Mouse (Mus musculus) kidney, adult 8-10 months (tissue): Measurements from ENCODE around the gene Cyp26b1.

Experiments used
- DNase-seq, 2 experiments: peaks; one replicate each; pipeline ENCODE4 v3.0.0; 2022

Cyp26b1 gene

DNA sequence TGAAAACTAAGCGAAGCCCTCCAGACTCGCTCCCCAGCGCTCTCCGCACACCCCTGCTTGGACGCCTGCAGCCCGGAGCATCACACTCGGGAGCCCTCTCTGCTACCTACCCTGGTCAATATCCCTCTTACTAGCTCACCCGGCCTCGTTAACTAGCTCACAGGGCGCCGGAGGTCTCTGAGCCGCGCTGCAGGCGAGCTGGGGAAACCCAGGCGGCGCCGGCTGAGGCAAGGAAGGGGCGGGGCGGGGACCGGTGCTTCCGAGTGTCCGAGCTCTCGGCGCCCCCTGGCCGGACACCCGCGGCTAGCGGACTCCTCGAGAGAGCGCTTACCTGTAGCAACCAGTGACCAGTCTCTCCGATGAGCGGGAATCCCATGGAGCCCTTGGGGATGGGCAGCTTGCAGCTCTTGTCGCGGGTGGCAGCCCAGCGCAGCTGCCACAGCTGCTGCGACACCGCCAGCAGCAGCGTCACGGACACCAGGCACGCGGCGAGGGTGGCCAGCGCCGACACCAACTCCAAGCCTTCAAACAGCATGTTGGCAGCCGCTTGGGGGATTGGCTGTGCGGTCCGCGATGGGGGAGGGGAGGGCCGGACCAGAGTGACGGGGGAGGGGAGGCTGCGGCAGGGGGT is 6.1 kb downstream of the Cyp26b1 start:
- peak in 1 of 2 experiments; percentile 31 for DNase-seq

DNA sequence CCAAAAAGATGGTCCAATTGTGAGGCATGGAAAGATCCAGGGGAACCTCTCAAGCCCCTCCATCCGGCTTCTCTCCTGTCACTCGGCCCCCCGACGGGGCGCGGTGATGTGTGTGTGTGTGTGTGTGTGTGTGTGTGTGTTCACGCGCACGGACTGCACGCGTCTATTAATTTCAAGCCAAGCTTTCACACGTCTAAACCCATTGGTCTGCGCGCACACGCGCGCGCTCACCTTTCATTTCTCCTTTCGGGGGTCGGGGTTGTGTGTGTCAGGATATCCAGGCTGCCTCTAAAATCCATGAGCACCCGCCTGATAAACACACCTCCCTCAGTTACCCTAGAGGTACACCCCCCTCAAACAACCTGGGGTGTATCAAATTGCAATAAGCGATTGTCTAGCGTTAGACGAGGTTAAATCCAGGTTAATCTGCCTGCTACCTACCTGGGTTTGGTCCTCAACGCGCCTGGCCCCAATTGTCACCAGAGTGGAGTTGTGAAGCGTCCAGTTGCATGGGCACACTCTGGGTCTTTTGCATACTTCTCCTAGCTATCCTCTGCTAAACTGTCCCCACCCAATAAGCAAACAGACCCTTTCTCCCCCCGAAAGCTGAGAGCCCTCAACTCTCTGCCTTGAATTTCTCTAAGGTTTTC is 7.0 kb downstream of the Cyp26b1 start:
- no peak for DNase-seq

DNA sequence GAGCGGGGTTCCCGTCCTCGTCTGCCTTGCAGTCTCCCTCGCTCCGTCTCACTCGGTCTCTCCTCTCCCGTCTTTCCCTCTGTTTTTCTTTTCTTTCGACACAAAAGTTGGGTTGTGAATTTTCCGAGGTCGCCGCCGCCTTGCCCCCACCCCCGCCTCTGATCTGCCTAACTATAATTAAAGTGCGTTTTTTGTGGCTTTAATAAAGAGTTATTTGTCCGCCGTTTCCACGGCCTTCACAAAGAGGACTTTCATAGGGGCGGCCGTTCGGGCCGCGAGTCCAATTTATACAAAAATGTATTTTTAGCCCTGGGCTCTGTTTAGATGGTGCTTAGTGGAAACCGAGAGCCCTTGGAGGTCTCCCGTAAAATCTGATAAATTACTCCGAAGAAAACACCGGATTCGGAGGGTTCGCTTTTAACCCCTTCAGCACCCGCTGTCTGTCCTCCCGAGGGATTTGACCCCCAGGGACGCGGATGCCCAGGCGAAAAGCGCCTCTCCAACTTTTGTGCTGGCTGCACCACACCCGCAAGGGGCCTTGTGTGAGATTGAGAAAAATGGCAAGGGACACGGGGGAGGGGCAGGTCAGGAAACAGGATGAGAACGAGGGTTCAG is 7.9 kb downstream of the Cyp26b1 start:
- no peak for DNase-seq

DNA sequence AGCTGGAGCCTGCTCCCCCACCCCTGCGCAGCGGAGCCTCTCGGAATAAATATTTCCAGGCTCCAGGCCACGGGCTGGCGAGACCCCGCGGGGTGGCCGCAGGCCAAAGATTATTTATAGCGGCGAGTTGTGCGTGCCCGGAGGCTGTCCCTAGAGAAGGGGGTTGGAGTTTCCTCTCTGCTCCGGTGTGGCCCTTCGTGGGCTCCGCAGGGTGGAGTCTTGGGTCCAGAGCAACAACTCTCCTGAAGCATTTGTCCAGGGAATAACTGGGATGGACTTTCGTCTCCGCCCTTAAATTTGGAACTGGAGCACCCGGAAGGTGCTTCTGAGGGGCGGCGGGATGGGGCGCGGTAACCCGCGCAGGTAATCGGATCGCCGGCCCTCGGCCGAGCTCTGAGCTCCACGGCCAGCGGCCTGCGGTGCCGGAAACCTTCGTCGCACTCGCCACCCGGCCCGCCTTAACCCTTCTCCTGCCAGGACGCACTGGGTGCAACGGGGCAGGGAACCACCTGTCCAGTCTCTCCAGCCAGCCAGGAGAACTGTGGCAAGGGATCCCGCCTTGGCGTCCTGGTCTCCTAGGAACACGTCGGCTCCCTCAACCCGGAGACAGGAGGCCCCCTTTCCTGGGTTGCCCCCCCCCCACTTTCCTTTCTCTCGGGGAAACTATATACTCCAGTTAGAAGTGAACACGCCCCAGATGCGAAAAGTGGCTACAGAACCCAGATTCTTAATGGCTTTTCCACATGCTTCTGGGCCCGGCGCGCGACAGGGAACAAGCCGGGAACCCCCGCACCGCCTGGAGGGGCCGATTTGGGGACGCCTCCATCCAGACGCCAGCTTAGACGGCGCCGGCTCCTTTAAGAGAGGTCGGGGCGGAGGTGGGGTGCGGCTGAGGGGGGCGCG is 8.7 kb downstream of the Cyp26b1 start:
- peak in 1 of 2 experiments; percentile 22 for DNase-seq

DNA sequence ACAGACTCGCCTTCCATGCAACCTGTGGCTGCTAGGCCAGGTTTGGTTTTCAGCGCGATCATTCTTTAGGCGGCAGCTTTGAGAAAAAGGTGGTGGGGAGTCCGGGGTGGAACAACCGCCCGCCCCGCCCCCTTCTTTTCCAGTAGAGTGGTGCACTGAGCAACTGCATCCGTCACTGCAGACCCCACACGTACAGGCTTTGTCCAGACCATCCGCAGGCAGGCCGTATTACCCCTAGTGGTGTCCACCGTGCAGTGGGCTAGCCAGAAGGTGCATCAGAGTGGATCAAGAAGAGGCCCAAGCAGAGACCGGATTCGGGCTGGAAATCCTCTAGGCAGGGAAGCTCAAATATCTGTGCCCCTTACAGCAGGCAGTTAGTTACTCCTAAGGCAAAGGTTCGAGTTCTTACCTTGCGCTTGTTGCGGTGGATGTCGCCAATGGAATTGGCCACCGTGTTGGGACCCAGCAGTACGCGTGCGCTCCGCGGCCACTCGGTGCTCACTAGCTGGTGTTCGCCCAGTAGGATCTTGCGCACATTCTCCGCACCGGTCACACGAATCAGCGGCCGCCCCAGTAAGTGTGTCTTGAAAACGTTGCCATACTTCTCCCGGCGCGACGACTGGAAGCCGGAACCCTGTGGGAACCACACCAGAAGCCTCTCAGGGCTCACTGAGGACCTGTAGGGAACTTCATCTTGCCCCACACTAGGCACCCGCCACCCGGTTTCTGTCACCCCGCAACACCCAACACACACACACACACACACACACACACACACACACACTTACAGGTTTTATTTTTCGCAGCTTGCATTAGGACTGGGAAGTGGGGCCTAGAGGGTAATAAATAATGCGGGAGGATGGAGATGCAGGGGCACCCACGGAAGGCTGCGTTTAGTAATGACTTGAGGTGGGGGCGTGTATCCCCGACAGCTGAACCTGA is 9.6 kb downstream of the Cyp26b1 start:
- DNase-seq: no peak

DNA sequence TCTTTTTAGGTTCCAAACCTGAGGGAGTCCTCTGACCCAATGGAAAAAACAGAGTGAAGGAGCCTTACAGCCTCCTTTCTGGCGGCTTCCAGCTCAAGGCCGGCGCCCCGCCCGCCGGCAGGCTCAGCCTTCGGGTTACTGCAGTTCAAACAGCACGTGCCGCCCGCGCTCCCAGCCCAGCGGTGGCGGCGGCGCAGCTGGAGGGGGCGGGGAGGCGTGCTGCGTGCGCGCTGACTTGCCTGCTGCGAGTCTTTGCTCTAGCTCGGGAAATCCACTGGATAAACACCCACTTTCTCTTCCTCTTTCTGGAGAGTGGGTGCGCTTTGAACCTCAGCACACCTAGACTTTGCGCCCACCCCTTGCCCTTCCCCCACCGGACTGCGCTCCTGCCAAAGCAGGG is 10.3 kb downstream of the Cyp26b1 start:
- DNase-seq: peak; percentile 60 to 71

DNA sequence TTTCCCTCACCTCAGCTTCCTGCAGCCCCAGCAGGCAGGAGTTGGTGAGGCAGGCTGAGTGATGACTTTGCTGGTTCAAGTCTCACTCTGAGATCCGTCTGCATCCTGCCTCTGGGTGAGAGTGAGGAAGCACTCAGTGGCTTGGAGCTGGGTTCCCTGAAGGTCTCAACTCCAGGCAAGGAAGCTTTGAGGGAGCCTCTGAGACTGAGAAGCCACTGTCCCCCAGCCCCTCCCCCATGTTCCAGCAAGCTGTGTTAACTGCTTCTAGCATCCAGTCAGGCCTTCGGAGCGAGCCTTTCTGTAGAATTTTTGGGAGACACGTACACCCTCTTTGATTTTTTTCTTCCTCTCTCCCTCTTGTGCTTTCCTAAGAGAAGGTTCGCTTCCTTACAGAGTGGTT is 10.9 kb downstream of the Cyp26b1 start:
- DNase-seq: no peak

DNA sequence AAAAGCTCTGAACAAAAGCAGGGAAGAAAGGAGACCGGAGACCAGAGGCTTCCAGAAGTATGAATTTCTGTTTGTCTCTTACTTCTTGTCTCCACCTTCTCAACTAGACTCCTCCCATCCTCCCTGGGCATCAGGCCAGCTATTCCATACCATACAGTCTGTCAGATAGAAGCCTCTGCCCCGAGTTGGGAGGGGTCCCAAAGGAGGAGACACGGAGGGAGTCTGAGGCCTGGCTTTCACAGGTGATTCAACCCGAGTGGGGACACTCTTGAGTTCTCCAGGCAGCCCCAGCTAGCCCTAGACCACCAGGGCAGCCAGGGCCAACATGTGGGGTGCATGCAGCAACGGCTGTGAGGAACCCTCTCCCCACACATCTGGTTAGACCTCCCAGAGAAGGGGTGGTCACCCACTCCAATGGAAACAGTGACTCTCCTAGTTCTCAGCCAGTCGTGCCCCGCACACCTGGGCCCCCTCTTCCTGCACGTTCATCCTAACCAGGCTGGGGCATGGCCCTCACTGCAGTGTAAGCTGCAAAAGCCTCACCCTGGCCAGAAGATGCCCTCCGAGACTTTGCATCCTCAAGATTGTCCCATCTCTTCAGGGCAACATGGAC is 11.8 kb downstream of the Cyp26b1 start:
- no peak for DNase-seq

DNA sequence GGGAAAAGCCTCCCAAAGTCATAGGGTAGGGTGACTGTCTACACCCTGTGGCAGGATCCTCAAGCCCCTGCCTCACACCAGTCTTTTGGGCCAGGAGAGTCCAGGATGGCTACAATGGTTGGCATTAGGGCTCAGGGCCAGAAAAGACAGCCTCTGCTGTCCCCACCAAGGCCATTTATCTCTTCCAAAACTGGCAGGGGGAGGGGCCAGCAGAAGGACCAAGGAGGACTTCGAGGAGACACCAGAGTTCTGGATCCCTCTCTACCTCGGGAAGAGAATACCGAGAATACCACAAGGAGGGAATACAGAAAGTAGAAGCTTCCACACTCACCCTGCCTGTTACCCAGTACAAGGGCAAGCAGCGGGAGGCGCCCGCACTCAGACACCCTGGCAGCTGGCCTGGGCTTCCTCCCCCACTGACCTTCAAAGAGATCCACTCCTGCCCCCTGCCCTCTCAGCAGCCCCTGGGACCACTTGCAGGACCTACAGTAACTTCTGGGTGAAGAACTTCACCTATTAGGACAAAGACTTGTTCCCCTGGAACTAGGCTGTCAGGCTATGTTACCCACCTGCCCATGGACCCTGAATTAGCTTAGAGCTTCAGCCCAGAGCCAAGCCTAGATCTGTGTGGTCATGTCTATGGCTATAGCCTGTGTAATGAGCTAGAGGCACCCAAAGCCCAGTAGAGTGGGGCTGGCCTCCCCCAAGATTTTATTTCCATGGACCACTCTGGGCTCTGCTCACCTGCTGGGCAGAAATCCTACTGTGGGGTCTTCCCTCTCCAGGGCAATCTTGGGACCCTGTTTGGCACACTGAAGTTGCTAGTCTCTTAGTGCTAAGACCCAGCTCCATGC is 12.5 kb downstream of the Cyp26b1 start:
- no peak for DNase-seq

DNA sequence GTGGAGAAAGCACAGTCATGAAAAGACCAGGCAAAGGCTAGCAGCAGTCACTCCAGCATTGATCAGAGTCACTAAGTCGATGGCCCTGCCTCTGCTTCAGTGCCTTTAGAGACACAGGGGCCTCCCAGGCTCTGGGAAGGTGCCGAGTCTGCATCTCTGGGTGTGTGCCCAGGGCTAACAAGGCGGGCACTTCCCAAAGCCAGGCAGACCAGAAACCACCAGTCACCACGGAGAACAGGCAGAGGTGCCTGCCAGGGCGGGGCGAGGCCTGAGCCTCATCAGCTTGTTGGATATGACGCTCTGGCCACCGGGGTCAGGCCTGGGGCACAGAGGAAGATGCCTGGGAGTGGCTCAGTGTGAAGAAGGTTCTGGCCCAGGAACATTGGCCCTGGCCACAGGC is 14.2 kb downstream of the Cyp26b1 start:
- DNase-seq: no peak

DNA sequence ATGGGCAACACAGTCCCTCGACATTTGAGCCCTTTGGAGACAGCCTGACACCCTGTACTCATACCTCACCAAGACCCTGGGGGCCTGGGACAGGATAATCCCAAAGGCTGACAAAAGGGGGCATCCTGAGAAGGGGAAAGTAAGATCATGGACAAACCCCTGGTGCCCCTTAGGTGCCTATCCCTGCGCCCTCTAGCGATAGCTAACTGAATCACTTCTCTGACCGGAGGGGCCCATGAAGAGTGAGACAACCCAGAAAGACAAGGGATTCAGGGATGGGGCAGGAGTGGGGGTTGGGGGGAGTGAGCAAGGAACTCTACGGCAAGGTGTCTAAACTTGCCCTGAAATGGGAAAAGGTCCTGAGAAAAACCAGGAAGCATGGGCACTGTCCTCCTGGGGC is 14.8 kb downstream of the Cyp26b1 start:
- DNase-seq: peak in 1 of 2 experiments; percentile 33

DNA sequence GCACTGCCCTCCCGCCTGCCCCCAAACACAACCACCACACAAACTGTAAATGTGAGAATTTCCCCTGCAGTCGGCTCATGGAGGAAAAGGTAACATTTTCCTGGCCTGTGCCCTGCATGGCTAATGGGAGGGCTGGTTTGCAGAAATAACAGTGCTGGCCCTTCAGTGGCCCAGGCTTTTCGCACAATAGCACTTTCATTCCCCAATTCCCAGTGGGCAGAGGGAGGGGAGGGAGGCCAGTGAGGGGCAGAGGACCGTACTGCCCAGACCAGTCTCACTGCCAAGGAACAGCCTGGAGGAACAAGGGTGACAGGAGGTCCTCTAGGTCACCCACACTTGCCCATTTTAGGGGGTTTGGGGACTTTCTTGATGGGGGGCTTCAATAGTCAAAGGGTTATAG is 15.8 kb downstream of the Cyp26b1 start:
- no peak for DNase-seq

DNA sequence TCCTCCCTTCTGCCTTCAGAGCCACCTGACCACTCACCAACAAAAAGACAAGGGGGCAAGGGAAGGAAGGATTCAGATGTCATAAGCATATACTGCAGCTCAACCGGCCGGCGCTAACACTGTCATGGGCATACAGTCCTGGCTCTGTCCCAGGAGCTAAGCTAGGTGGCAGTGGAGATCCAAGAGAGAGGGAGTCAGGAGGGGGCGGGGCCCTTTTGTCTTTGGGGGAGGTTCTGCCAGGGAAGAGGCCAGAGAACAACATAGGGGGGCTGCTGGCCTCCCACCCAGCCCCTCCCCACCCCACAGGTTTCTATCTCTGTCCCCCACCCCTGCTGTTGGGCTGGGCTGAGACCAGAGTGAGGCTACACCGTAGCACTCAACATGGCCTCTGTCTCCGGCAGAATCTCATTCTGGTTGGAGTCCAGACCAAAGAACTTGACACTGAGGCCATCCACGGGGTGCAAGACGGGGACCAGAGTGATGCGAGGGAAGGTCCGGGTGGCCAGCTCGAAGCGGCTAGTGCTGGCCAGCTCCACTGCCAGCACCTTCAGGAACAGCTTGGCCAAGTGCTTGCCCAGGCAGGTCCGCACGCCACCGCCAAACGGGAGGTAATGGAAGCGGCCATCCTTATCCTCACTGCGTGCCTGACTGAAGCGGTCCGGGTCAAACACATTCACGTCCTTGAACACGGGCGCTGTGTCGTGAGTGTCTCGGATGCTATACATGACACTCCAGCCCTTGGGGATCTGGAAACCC is 19.6 kb downstream of the Cyp26b1 start:
- DNase-seq: no peak

DNA sequence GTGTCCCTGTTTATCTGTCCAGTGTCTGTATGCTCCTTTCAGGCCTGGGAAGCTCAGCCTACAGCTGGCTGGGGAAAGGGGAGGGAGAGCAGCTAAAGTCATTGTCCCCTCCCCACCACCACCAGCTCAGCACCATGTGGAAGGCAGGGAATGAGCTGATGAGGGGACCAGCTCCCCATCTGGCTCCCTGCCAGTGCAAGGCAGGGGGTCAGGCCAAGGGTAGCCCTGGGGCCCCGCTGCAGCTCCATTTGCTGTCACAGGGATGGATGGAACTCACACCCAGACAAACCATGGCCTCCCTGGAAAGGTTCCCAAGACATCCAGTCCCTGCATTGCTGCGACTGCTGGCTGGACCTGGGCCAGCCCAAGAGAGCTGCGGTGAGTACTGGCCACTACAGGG is 23.7 kb downstream of the Cyp26b1 start:
- no peak for DNase-seq

DNA sequence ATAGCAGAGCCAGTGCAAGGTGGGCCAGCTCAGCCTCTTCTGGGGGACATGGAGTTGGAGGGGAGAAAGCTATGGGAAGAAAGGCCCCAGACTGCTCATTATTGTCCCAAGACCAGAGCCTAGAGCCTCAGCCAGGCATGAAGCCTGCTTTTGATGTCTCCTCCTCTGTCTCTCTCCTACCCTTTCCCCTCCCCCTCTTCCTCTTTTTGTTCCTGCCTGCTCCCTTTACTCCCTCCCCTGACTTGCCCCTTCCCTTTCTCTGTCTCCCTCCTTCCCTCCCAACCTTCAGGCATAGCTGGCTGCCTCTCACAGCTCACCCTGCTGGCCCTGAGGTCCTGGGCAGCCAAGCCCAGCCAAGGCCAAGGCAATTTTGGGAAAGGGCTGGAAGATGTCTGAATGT is 24.1 kb downstream of the Cyp26b1 start:
- no peak for DNase-seq

DNA sequence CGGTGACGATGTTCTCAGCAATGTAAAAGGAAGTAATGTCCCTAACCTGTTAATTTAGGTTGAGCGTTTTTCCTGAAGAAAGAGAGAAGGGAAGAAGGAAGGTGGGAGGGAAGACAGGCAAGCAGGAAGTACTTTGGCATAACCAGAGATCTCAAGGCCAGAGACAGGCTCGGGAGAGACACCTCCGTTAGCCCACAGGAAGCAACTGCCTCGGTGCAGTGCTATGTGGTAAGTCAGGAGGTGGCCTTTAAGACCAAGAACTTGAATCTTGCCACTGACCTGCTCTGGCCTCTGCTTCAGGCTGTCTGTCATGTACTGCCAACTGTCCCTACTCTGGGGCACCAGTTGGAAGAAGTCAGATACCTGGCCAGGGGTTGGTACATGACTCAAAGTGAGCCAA is 24.8 kb downstream of the Cyp26b1 start:
- DNase-seq: no peak

DNA sequence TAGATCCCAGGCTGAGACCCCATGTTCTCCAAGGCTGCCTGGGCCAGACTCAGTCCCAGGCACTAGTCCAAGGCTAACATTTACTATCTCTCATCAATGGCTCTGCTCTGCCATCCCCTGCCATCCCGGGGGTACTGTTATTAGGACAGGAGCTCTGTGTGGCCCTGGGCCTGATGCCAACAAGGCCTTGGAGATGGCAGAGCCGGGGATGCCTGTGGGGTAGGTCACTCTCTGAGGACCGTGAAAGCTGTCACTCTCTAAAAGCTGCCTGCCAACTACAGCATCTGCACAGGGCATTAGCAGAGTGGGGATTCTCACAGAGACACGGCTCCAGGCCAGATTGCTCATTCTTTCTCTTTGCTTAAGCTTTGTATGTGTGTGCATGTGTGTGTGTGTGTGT is 26.0 kb downstream of the Cyp26b1 start:
- no peak for DNase-seq

DNA sequence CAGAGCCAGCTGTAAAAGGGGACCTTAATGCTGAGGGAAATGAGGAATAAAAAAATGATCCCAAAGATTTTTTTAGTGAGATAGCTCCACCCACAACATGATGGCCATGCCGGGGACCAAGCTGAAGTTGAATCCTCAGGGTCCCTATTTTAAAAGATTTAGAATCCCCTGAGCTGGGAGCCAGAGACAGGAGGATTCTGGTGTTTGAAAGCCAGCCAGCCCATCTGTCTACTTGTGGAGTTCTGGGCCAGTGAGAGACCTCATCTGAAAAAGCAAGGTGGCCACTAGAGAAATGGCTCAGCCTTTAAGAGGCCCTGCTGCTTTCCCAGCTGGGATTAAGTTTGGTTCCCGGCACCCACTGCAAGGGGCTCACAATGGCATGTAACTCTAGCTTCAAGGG is 26.9 kb downstream of the Cyp26b1 start:
- no peak for DNase-seq

DNA sequence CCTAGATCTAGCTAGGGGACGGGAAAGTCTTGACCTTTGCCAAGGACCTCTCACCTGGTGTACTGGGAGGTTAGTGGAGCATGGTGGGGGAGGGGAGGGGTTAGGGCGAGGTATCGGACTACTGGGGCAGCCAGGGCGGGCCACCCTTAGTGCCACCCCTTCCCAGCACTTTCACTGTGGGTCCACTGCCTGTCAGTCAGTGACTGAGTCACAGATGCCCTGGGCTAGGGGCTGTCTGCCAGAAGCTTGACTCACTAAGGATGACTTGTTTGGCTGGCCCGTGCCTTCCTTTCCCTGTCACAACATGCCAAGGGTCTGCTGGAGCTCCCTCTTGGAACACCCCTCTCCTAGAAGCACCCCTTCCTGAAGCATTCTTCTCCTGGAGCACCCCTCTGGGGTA is 28.5 kb downstream of the Cyp26b1 start:
- DNase-seq: no peak

DNA sequence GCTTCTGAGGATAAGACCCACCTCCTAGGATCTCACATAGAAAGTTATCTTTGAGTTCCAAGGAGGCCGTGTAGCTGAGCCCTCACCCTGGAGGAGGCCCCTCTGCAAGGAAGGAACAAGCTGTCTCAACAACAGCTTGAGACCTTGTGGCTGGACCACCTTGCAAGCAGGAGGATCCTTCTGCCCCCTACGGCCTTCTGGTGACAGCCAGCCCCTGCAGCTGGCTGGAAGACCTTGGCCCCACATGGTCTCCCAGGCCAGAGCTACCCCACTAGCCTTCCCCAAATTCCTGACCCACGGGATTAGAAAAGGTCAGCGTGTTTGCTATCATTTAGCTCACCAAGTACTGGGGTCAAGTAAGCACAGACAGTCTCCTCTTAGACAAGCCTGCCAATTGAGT is 30.8 kb downstream of the Cyp26b1 start:
- no peak for DNase-seq
